Mouse (Mus musculus) erythroblast, embryonic 14.5 days (primary cell): ENCODE results near the gene 1110017D15Rik.
"Not testable (repeated sequence)": the region's sequence is repeated elsewhere in the genome, so short reads cannot be mapped to it uniquely, and the experiment has no call there.

Experiments used
- GATA1 ChIP-seq: IDR thresholded peaks from 2 replicates; pipeline ENCODE4 v1.6.1; 2012; ENCODE audit warnings: low read length, inconsistent platforms, mixed read lengths
- TAL1 ChIP-seq: IDR thresholded peaks from 3 replicates; pipeline ENCODE4 v1.6.1; 2012; ENCODE audit warnings: low read length, inconsistent platforms, mixed read lengths

DNA sequence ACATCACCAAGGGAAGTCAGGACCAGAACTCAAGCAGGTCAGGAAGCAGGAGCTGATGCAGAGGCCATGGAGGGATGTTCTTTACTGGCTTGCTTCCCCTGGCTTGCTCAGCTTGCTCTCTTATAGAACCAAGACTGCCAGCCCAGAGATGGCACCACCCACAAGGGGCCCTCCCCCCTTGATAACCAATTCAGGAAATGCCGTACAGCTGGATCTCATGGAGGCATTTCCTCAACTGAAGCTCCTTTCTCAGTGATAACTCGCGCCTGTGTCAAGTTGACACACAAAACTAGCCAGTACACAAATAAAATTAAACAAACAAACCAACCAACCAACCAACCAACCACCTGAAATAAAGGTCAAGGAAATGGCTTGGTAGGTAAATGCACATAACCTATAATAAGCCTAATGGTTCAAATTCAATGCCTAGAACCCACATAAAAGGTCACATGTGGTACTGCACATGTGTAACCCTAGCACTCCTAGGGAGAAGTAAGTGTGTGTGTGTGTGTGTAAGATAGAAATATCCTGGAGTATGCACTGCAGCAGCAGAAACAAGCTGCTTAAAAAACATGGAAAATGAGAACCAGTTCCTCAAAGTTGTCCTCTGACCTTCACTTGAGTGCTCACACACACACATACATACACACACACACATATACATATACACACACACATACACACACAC, 53.9 kb downstream of the 1110017D15Rik start:
- not testable (repeated sequence) for TF ChIP-seq GATA1, TAL1
